Mouse (Mus musculus) G1E (cell line): Measurements from ENCODE around the gene Tamm41. TPM values are rescaled to one million over a fixed set of nuclear protein-coding genes. Genes with fewer than 3 reads are reported as not detected.

Source experiments
- ATAC-seq: 2 replicates; pipeline ENCODE4 v1.8.0; 2016; ENCODE audit warnings: mild to moderate bottlenecking; ENCODE audit not compliant: insufficient number of reproducible peaks, poor library complexity, low FRiP score, severe bottlenecking; ENCODE audit errors: extremely low read depth
- DNase-seq: peaks from one replicate; pipeline ENCODE4 v3.0.0; 2012; ENCODE audit warnings: low spot score
- H3K27me3 ChIP-seq: 2 replicates; pipeline ENCODE4 v1.6.1; 2012; ENCODE audit warnings: mild to moderate bottlenecking, low read length, inconsistent platforms; ENCODE audit not compliant: insufficient read depth
- H3K36me3 ChIP-seq: replicated peaks from 2 replicates; pipeline ENCODE3; 2012; ENCODE audit warnings: mild to moderate bottlenecking, inconsistent platforms
- H3K4me1 ChIP-seq: 2 replicates; pipeline ENCODE4 v1.6.1; 2012; ENCODE audit warnings: low read depth, low read length, inconsistent platforms, mixed read lengths; ENCODE audit not compliant: insufficient read depth
- H3K4me3 ChIP-seq: 2 replicates; pipeline ENCODE4 v1.5.1; 2012; ENCODE audit warnings: low read depth, mild to moderate bottlenecking, inconsistent platforms, low read length, moderate library complexity, mixed read lengths
- H3K9me3 ChIP-seq: replicated peaks from 2 replicates; pipeline ENCODE4 v1.6.1; 2012; ENCODE audit warnings: inconsistent platforms
- CTCF ChIP-seq: IDR thresholded peaks from 2 replicates; pipeline ENCODE4 v1.5.1; 2012; ENCODE audit warnings: low read depth, low read length, inconsistent platforms, mixed read lengths
- GATA1 ChIP-seq: IDR thresholded peaks from 2 replicates; pipeline ENCODE4 v1.6.1; 2012; ENCODE audit warnings: borderline replicate concordance, low read length, inconsistent platforms, mixed read lengths
- GATA2 ChIP-seq: IDR thresholded peaks from 2 replicates; pipeline ENCODE4 v1.6.1; 2012; ENCODE audit warnings: low read depth, low read length, inconsistent platforms, borderline replicate concordance
- POLR2AphosphoS5 ChIP-seq: IDR thresholded peaks from 2 replicates; pipeline ENCODE4 v1.6.1; 2012; ENCODE audit warnings: low read depth, low read length, inconsistent platforms; ENCODE audit not compliant: insufficient replicate concordance
- TAL1 ChIP-seq: conservative IDR thresholded peaks from 2 replicates; pipeline ENCODE4 v1.6.1; 2012; ENCODE audit warnings: low read depth, low read length, inconsistent platforms, mixed read lengths
- polyA plus RNA-seq: library from polyadenylated mRNA; stranded (reverse); fragments of >175 nt; gene quantifications from 2 replicates; pipeline ENCODE4 v1.2.3, GENCODE M21; 2012
- total RNA-seq, 2 experiments: library from RNA; stranded (forward) in 1 of 2; stranded (reverse) in 1 of 2; fragments of 200-1000 nt in 1 of 2; fragments of >200 nt in 1 of 2; fragmentation: Nextera tagmentation in 1 of 2; gene quantifications; 2 replicates each; pipeline ENCODE4 v1.2.3; 2014 to 2017

Gene Tamm41
- total and polyA plus RNA-seq, 3 experiments = 20.9 to 47.4 (median 26.4) TPM

- no peak for TF ChIP-seq GATA2
- TF ChIP-seq GATA1 = no peak
- no peak for TF ChIP-seq TAL1
- no peak for TF ChIP-seq POLR2AphosphoS5
- no peak for TF ChIP-seq CTCF
- Histone ChIP-seq H3K9me3 (no peaks in the 10 kb centered on the region), H3K4me3 (no peak overlapping the region), H3K4me1 (no peaks in the 10 kb centered on the region), H3K27me3 (no peaks in the 10 kb centered on the region), H3K36me3 (peaks cover 33% of the 10 kb centered on the region)
- no peak for DNase-seq
- no peak for ATAC-seq
Observed at GRCm38 (mm10) chr6:114998374-114999031, 39.2 kb downstream of the Tamm41 start.

GRCm38 (mm10) chr6:114997471-114997870, 40.2 kb downstream of the Tamm41 start:
- no peak for DNase-seq
- Histone ChIP-seq H3K9me3 (no peaks in the 10 kb centered on the region), H3K36me3 (peaks cover 28% of the 10 kb centered on the region), H3K4me3 (no peak overlapping the region), H3K4me1 (no peaks in the 10 kb centered on the region), H3K27me3 (no peaks in the 10 kb centered on the region)
- ATAC-seq = no peak
- TF ChIP-seq POLR2AphosphoS5 (no peak), GATA2 (no peak), CTCF (no peak), TAL1 (no peak), GATA1 (no peak)

GRCm38 (mm10) chr6:114996910-114997309, 40.8 kb downstream of the Tamm41 start:
- Histone ChIP-seq H3K4me3 (no peak overlapping the region), H3K9me3 (no peaks in the 10 kb centered on the region), H3K4me1 (no peaks in the 10 kb centered on the region), H3K27me3 (no peaks in the 10 kb centered on the region), H3K36me3 (peaks cover 25% of the 10 kb centered on the region)
- no peak for ATAC-seq
- TF ChIP-seq TAL1 (no peak), CTCF (no peak), GATA1 (no peak), GATA2 (no peak), POLR2AphosphoS5 (no peak)
- no peak for DNase-seq

GRCm38 (mm10) chr6:114994079-114994478, 43.6 kb downstream of the Tamm41 start:
- H3K36me3 ChIP-seq = peaks cover 5% of the 10 kb centered on the region
- no peaks in the 10 kb centered on the region for H3K4me1 ChIP-seq
- no peaks in the 10 kb centered on the region for H3K9me3 ChIP-seq
- ATAC-seq (no peak), DNase-seq (no peak)
- H3K4me3 ChIP-seq = no peak overlapping the region
- no peaks in the 10 kb centered on the region for H3K27me3 ChIP-seq
- TF ChIP-seq POLR2AphosphoS5 = no peak
- TF ChIP-seq GATA1 = no peak
- no peak for TF ChIP-seq TAL1
- TF ChIP-seq GATA2 = no peak
- no peak for TF ChIP-seq CTCF

GRCm38 (mm10) chr6:114993659-114994058, 44.0 kb downstream of the Tamm41 start:
- no peak for ATAC-seq
- Histone ChIP-seq H3K9me3 (no peaks in the 10 kb centered on the region), H3K36me3 (peaks cover 3% of the 10 kb centered on the region), H3K4me1 (no peaks in the 10 kb centered on the region), H3K27me3 (0 out of 2 replicates have a peak, but pooled peaks cover 1% of the 10 kb centered on the region), H3K4me3 (no peak overlapping the region)
- no peak for DNase-seq
- no peak for TF ChIP-seq CTCF
- no peak for TF ChIP-seq GATA1
- no peak for TF ChIP-seq POLR2AphosphoS5
- no peak for TF ChIP-seq TAL1
- no peak for TF ChIP-seq GATA2

GRCm38 (mm10) chr6:114991909-114992308, 45.8 kb downstream of the Tamm41 start:
- Histone ChIP-seq H3K36me3 (no peaks in the 10 kb centered on the region), H3K4me1 (no peaks in the 10 kb centered on the region), H3K27me3 (0 out of 2 replicates have a peak, but pooled peaks cover 3% of the 10 kb centered on the region), H3K9me3 (no peaks in the 10 kb centered on the region), H3K4me3 (no peak overlapping the region)
- DNase-seq (no peak), ATAC-seq (no peak)
- no peak for TF ChIP-seq CTCF
- TF ChIP-seq TAL1 = no peak
- no peak for TF ChIP-seq GATA2
- no peak for TF ChIP-seq GATA1
